Mouse (Mus musculus) embryo, embryonic 11.5 days (tissue): ENCODE data around the gene Slc22a23.

ENCODE experiments used
- DNase-seq: peaks from one replicate; pipeline ENCODE4 v3.0.0-alpha.2; 2012; ENCODE audit warnings: low read depth, low spot score

Gene Slc22a23

DNA sequence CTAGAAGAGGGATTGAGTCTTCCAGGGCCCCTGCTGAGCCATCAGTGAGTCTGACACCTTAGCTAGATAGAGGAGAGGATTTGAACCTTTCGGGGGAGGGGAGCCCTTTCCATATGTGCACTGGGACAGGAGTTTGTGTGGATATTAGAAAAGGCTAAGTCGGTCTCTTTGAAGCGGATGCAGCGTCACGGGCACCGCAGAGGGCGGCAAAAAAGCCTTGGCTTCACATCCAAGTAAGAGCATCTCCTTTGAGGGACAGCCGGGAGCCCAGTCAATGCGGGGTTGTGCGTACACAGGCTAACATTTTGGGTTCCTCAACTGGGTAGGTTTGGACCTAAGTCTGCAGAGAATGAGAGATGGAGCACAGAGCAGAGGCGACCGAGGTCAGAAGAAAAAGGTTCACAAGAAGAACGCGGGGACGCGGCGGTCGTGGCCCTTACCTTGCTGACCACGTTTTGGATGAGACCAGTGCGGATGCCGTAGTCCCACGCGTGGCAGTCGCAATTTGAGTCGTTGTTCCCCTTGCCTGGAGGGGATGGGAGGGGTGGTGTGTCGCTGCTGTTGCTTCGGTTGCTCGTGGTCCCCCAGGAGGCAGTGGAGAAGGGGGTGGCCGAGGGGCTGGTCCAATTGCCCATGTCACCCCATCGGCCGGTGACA lies 1.1 kb downstream of the Slc22a23 start:
- DNase-seq: no peak

DNA sequence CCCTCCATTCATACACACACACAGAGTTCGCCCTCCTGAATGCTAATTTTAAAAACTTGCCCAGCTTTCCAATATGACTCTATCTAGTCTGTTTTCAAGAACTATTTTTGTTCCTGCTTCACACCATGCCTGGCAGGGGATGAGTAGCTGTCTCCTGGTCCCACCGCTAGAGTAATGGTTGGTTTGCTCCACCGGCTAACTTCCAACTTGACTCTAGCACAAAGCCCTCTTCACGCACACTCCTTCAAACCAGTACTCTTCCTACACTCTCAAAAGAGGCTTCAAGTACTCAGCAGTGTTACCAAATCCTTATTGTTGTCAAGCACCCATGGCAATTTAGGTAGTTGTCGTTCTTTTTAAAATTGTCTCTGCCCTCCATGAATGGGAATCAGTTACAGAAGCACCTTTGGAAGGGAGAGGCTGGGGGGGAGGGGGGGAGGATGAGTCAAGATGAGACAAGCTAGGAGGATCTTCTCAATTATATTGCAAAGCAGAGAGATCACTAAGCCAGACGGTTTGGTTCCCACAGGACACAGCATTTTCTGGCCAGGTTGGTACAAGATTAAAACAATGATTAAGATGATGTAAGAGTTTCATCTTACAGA lies 2.6 kb downstream of the Slc22a23 start:
- no peak for DNase-seq

DNA sequence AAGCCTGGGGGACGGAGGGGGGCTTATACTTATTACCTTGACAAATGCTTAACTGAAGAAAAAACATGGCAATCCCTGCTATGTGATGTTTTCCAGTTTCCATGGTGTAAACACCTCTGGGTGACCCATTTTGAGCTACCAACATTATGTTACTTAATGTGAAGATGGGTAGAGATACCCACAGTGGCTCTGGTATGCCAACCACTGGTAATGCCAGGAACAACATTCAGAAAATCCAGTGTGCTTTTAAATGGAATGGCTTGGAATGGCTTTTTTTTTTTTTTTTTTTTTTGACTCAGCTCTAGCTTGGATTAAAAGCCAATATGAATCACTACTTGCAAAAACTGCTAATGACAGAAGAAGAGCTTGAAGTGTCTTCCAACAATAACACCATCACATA lies 8.1 kb downstream of the Slc22a23 start:
- no peak for DNase-seq

DNA sequence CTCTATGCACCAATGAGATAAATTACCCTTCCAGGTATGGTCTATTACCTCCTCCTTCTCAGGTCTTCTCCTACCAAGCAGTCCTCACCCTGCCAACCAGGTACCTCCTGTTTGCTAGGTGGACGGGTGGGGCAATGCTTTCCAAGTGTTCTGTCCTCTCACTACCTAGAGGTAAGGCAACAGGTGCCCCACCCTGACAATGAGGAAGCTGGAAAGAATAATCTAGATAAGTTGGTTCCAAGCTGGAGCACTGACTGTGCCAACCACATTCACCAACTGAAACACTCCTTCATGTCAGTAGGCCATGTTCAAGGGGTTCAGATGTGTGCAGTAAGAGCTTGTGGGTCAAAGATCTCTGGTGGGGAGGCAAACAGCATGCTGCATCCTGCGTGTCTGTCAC lies 10.1 kb downstream of the Slc22a23 start:
- DNase-seq: no peak

DNA sequence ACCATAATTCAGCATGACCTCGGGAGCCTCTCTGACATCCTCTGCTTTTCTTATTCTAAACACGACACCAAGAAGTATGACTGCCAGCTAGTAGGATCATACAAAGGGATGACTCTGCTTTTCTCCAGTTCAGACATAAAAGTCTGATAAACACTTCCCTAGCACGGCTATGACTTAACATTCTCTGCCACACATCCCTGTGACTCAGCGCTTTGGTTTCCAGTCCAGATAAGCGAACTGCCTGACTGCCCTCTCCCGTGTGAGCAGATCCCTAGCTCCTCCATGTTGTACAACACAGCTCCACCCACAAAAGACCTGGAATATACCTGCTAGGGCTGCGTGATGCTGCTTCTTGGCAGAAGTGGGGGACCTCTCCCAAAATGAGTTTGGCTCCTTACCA lies 12.2 kb downstream of the Slc22a23 start:
- DNase-seq: no peak

DNA sequence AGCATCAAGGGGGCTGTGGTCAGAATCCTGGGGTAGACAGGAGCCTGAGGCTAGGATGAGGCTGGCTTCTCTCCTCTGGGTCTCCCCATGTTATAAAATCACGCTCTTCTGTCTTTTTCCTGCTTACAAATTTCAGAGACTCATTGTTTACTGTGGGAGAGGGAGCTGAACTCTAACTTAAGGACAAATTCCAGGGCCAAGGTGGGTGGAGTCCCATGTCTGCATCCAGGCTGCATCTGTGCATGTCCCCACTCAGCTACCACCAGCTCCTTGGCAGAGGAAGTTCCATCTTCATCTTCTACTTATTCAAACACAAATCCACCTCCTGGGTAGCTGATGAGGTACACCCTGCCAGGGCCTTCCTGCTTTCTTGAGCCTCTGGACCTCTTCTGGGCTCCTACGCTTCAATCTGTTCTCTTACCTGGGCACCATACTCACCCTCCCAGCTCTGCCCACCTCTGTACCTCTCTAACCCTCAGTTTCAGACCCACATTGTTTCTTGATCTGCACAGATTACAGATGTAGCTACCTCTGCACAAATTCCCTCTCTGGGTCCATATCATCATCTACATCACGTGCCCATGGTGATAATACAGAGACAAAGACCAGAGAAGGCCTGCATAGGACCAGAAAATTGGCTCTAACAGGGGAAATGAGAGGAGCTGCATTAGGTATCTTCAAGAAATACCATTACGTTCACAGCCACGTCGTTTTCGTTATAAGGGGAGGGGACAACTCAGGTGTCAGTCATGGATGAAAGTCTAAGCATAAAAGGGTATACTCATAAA lies 13.4 kb downstream of the Slc22a23 start:
- no peak for DNase-seq

DNA sequence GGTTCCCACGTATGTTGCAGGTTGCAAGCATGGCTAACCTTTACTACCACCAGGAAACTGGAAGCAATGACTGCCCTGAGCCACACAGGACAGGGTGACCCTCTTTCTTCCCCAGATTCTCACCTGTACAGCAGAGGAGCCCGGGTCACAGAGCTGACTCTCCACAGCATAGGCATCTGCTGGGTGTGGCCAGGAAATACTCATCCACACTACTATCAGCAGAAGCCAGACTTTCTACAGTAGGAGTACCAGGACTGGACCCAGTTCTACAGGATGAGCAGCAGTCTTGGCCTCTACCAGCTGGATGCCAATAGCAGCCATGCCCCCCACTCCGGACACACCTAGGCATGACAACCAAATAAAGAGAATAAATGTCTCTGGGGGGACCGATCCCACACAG lies 15.4 kb downstream of the Slc22a23 start:
- DNase-seq: no peak

DNA sequence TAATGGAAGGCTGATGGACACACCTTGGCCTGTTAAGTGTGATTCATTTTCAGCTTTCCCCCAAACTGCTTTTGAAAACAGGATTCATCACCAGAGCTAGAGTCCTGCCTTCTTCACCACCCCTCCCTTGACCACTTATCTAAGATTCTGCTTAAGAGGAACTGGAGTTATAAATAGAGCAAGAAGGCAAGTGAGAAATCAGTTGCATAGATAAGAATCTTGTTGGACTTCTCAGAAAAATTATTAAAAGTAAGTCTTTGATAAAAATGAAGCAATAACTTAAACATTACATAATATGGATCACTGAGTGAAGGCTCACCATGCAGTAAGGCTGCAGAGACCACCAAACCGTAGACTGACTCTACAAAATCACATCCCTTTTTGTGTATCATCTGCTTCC lies 18.0 kb downstream of the Slc22a23 start:
- DNase-seq: no peak

DNA sequence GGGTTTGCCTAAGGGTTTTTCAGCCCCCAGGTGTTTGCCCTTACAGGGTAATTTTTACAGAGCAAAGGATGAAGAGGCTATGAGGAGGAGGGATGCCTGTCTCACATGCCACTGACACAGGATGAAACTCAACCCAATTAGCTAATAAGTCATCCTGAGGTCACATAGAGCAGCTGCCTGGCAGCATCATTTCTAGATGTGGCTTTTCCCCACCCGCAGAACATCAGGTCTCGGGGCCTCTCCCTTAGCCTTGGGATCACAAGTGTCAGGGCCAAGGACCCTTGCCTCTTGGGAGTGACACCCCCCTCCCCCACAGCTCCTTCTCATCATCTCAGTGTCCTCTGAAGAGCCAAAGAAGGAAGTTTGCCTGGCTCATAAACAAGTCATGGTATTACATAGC lies 21.6 kb downstream of the Slc22a23 start:
- no peak for DNase-seq

DNA sequence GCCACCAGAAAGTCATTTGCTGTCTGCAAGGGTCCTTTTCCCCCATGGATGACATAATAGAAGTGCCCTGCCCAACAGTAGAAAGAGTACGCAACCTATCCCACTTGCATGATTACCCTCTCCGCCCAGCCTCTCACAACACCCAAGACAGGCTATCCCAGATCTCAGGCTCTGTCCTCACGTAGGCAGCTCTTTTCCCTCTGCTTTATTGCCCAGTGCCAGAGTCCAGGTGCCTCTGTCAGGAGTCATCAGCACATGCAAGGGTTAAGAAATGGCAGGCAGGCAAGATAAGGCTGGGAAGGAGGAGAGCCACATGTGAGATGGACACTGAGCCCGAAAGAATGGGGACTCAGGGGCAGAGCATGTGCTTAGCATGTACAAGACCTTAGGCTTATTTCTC lies 24.5 kb downstream of the Slc22a23 start:
- no peak for DNase-seq

DNA sequence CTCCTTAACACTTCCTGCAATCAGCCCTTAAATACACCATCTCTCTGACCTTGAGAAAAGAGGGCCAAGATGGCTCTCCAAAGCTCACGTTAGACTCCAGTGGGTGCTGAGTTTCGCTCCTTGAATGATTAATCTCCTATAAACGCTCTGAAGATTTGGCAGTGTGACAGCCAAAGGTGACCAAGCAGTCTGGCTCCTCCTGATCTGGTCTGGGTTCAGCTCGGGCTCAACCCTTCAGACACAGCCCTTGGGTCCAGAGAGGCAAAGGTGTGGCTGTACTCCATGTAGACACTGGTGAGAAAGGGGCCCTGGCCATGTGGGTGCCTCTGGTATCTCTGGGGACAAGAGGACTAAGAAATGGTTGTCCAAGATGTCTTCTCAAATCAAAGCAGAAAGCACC lies 27.9 kb downstream of the Slc22a23 start:
- DNase-seq: no peak

DNA sequence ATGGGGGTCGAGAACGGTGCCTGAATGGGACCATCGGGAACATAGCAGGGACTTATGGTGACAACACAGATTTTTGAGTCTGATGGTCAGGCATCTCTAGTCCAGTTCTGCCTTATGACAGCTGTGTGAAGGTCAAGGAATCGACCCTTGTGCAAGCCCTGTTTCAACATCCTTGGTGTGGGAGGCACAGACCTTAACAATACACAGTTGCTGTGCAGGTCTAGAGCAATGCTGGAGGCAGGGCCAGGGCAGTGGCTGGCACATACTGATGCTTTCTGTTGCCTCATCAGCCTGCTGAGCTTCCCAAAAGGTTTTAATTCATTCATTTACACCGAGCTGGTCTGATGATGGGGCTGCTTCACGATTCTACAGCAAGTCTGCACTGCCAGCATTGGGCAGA lies 28.5 kb downstream of the Slc22a23 start:
- DNase-seq: no peak

DNA sequence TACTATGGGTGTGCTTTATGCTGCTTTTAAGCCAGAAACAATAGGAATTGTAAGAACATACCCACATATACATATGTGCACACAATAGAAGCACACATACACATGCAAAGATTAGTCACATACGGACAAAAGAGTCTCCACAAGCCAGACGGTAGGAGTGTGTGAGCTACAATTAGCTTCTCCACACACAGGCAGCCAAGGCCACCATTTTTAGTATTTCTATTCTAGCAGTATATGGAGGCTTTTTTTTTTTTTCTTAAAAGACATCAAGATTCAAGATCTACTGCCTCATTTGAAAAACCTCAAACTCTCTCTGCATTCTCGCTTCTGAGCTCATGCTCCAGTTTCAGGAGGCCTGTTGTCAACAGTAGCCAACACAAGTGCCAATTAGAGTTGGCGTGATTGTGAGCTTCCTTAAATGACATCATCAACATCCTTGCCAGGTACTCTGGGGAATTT lies 31.9 kb downstream of the Slc22a23 start:
- no peak for DNase-seq

DNA sequence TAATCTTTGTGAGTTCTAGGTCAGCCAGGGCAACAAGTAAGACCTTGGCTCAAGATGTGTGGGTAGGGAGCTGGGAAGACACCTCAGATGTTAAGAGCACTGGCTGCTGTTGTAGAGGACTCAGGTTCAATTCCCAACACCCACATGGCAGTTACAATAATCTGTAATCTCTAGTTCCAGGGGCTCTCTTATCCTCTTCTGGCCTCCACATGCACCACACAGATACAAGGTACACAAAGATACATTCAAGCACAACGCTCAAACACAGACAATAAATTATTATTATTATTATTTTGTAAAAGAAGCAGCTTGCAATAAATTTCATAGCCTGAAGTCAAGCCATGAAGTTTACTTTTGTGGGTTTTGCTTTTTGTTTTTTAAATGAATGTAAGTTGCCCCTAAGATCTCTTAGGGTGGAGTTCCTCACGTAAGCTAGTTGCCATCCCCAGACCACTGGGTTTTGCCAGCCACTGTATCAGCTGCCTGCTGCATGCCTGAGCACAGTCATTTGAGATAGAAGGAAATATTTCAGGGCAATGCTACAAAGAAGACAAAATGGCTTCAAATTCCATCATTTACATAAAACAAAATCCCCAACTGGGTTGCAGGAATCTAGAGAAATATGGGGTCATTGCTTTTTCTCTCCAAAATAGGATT lies 32.5 kb downstream of the Slc22a23 start:
- DNase-seq: no peak

DNA sequence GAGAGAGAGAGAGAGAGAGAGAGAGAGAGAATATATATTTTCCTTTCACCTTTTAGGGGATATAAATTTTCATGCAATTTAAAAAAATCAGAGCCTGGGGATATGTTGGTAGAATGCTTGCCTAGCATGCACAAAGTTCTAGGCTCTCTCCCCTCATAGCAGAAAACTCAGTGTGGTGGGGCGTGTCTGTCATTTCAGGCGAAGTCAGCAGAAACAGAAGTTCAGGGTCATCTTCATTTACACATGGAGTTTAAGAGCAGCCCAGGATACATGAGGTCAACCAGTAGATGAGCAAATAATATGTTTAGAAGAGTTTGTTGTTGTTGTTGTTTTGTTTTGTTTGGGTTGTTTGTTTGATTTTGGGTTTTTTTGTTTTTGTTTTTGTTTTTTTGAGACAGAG lies 33.4 kb downstream of the Slc22a23 start:
- DNase-seq: no peak

DNA sequence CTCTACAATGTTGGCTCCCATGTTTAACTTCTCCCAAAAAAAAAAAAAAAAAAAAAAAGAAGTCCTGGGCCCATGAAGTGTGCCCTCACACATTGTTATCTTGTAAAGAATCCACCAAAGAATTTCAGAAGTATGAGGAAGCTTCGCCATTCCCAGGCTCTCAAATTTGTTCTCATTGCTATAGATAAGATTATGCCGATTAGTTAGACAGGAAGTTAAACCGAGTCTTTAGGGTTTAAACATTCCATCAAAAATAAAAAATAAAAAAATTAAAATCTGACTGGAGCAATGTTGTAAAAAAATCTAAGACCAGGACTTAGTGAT lies 36.4 kb downstream of the Slc22a23 start:
- no peak for DNase-seq

DNA sequence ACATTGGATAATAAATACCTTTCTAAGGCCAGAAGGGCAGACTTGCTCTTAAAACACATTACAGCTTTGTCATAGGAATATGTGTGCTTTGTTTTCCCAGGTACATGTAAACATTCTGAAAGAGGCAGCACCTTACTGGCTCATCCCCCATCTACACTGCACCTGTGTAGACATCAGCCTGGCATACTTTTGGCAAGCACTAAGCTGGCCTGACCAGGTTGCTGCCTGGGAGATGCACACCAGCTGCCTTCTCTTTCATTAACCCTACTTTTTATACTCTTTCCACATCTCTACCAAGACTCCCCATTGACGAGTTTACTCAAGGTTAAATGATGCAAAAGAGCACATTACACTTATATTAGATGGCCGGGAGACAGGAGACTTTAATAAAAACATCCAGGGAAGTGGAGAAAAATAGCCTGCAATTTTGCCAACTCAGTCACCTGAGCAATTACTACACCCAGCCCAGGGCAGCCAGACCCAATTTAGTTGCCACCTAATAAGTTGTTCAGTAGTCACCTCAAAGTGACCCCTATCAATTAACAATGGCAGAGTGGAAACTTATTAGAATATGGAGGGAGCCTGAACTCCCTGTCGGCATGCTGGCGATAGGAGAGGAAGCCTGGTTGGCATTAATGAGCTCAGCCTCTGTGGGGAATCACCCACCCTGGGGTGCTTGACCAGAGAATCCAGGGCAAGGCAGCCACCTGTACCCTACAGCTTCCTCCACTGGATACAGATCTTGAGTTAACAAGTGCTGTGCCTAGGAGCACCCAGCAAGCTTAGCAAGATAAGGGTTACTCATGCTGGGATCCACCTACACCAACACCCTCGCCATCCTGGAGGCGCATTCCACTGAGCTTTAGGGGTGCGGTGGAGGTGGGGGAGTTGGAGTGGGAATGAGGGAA lies 37.0 kb downstream of the Slc22a23 start:
- no peak for DNase-seq

DNA sequence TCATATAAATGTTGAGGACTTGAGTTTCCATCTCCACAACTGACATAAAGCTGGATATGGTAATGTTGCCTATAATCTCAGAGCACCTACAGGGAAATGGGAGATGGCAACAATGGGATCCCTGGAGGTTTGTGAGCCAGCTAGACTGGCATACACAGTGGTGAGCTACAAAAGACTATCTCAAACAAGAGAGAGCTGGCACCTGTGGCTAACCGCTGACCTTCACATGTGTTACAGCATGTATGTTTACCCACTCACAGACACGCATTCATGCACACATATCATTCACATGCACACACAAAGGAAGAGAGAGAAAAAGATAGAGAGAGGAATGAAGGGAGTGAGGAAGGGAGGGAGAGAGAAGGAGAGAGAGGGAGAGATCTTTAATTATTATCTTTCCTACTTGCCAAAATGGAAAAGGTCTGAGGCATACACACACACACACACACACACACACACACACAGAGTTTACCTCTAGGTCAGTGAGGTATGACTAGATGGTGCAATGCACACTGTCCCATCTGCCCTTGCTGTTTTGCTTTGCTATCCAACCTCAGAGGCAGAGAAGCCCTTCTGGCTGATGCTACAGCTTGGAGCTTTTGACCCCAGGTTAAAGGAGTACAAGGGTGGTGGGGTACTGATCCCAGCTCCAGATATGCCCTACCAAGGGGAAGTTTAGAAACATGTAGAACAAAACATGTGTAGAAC lies 38.9 kb downstream of the Slc22a23 start:
- DNase-seq: no peak

DNA sequence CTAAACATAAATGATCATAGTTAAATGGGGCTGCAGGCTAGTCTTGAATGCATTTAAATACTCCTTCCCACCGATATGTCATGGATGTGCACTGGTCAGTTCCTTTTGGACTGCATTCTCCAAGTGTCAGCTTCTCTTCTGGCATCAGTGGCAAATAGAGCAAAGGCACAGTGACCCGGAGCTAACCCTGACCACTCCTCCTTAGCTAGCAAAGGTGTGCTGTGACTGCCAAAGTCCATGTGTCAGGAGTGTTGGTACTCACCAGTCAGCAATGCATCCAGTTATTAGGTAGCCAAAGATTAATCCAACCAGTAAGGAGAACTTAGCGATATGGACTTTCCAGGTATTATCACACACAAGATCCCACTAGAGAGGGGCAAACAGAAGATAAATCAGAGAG lies 40.1 kb downstream of the Slc22a23 start:
- no peak for DNase-seq

DNA sequence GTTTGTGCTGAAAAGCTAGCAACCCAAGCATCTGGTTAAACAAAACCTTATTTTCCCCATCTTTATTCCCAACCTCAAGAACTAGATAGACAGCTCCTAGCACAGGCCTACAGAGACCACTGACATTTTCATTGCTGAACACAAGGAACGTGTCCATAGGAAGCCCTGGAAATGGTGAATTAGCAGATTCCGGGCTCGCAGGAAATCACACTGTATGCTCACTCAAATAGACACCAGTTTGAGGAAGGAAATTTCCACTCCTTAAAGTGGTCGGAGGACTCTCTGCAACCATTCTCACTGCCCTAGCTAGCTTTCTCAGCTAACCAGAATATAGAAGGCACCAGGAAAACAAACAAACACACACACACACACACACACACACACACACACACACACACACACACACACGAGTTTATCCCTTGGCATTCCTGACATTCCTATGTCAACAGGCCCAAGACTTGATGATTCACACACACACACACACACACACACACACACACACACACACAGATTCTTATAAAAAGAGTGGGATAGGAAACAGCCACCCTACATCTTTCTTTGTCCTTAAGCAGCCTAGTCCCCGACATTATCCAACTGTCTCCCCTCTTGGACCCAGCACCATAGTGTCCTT lies 41.5 kb downstream of the Slc22a23 start:
- DNase-seq: no peak
